Mouse (Mus musculus) forebrain, embryonic 10.5 days (tissue): ENCODE results near the gene Tfap2e. TPM values are rescaled to one million over a fixed set of nuclear protein-coding genes. Genes with fewer than 3 reads are reported as not detected.
A peak's percentile ranks its signal among the peaks of the same experiment; 100 is the strongest.

Experiments
- DNase-seq: peaks from one replicate; pipeline ENCODE4 v3.0.0-alpha.2; 2017; ENCODE audit warnings: low spot score; ENCODE audit errors: extremely low spot score
- H3K27ac ChIP-seq: fragments of 300-500 bp; sonication (generic); 2 replicates; pipeline ENCODE4 v1.5.1; 2016; ENCODE audit warnings: mild to moderate bottlenecking
- H3K27me3 ChIP-seq: fragments of 300-500 bp; sonication (generic); 2 replicates; pipeline ENCODE4 v1.6.1; 2016; ENCODE audit warnings: mild to moderate bottlenecking; ENCODE audit not compliant: poor library complexity, severe bottlenecking
- H3K36me3 ChIP-seq: fragments of 300-500 bp; sonication (generic); replicated peaks from 2 replicates; pipeline ENCODE4 v1.6.1; 2016; ENCODE audit warnings: mild to moderate bottlenecking, moderate library complexity
- H3K4me1 ChIP-seq: fragments of 300-500 bp; sonication (generic); 2 replicates; pipeline ENCODE4 v1.6.1; 2016
- H3K4me3 ChIP-seq: fragments of 300-500 bp; sonication (generic); 2 replicates; pipeline ENCODE4 v1.5.1; 2016; ENCODE audit warnings: mild to moderate bottlenecking, moderate library complexity
- H3K9me3 ChIP-seq: fragments of 300-500 bp; sonication (generic); 2 replicates; pipeline ENCODE4 v1.6.1; 2016; ENCODE audit warnings: mild to moderate bottlenecking, moderate library complexity
- WGBS: fragments of 180-500 bp; shearing (Covaris S2); methylation state at CpG from one replicate; pipeline ENCODE4 v1.1.7; 2016; 5-methylcytosine and 5-hydroxymethylcytosine counted together
- polyA plus RNA-seq: library from polyadenylated mRNA; unstranded; fragments of >200 nt; fragmentation: Nextera tagmentation; extraction: Ambion mirVana; gene quantifications from 2 replicates; pipeline ENCODE4 v1.2.1, GENCODE M21; 2016

Gene Tfap2e
- 0.06 TPM in 1 of 2 replicates, not detected in the other for polyA plus RNA-seq

- Histone ChIP-seq H3K4me1 (peaks cover 49% of the 10 kb centered on the region), H3K27me3 (peaks cover 98% of the 10 kb centered on the region), H3K4me3 (peak within 1 kb of the TSS; percentile 35), H3K27ac (no peak within 1 kb of the TSS), H3K36me3 (no peaks in the 10 kb centered on the region), H3K9me3 (no peaks in the 10 kb centered on the region)
- under 1% methylated on average over 32 of the region's 32 CpGs for WGBS
- peak; percentile 56 for DNase-seq
Observed at GRCm38 (mm10) chr4:126736001-126736414, at the start of gene Tfap2e. TSS of gene Tfap2e (minus strand) at chr4:126736240.

DNA sequence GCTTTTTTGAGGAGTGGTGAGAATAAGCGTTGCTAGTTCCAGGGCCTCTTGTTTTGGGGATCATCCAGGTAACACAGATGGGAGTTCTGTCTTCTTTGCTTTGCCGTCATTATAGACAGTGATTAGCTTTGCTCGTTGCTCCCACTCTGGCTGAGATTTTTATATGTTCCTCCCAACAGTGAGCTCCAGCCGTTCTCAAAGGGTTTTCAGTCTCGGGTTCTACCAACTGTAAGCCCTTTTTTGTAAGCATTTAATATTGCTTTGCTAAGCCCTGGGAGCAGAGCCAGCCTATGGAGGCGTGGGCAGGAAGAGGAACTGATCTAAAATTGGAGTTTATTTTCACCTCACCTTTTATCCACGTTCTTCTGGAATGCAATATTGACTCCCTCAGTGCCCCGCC is 47.0 kb upstream of the Tfap2e start:
- H3K4me3 ChIP-seq = no peak overlapping the region
- H3K36me3 ChIP-seq = 0 out of 2 replicates have a peak, but pooled peaks cover 2% of the 10 kb centered on the region
- no peak overlapping the region for H3K27ac ChIP-seq
- no peaks in the 10 kb centered on the region for H3K27me3 ChIP-seq
- 84% methylated on average over 8 of the region's 8 CpGs for WGBS
- H3K4me1 ChIP-seq = peaks cover 51% of the 10 kb centered on the region
- H3K9me3 ChIP-seq = no peaks in the 10 kb centered on the region
- no peak for DNase-seq

DNA sequence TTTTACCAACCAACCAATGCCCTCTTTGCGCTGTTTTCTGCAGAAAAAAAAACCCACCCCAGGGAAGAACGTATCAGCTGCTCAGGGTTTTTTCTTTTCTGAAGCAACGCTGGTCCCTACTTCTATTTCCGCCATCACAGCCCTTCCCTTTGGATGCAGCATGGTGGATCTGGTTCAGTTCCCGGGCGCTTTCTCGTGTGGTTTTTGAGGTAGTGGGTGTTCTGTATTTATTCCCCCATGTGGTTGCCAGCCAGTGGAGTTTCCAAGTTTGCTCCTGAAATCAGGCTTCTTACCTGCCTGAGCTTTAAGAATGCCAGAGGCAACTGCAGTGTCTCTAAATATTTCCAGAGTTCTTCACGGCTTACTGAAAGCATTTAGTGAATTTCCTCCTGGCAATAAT is 46.5 kb upstream of the Tfap2e start:
- Histone ChIP-seq H3K9me3 (no peaks in the 10 kb centered on the region), H3K4me3 (no peak overlapping the region), H3K27me3 (no peaks in the 10 kb centered on the region), H3K36me3 (0 out of 2 replicates have a peak, but pooled peaks cover 2% of the 10 kb centered on the region), H3K4me1 (peaks cover 51% of the 10 kb centered on the region), H3K27ac (0 out of 2 replicates have a peak overlapping the region, but pooled peaks have one; percentile 48)
- DNase-seq = no peak
- 84% methylated on average over 8 of the region's 8 CpGs for WGBS

GRCm38 (mm10) chr4:126781871-126782270 is 45.8 kb upstream of the Tfap2e start:
- DNase-seq = no peak
- H3K4me1 ChIP-seq = peaks cover 51% of the 10 kb centered on the region
- no peaks in the 10 kb centered on the region for H3K36me3 ChIP-seq
- 36% methylated on average over 3 of the region's 3 CpGs for WGBS
- 0 out of 2 replicates have a peak overlapping the region, but pooled peaks have one; percentile 22 for H3K27ac ChIP-seq
- H3K9me3 ChIP-seq = no peaks in the 10 kb centered on the region
- H3K4me3 ChIP-seq = no peak overlapping the region; the same call in 1 of the 2 replicates
- H3K27me3 ChIP-seq = no peaks in the 10 kb centered on the region

DNA sequence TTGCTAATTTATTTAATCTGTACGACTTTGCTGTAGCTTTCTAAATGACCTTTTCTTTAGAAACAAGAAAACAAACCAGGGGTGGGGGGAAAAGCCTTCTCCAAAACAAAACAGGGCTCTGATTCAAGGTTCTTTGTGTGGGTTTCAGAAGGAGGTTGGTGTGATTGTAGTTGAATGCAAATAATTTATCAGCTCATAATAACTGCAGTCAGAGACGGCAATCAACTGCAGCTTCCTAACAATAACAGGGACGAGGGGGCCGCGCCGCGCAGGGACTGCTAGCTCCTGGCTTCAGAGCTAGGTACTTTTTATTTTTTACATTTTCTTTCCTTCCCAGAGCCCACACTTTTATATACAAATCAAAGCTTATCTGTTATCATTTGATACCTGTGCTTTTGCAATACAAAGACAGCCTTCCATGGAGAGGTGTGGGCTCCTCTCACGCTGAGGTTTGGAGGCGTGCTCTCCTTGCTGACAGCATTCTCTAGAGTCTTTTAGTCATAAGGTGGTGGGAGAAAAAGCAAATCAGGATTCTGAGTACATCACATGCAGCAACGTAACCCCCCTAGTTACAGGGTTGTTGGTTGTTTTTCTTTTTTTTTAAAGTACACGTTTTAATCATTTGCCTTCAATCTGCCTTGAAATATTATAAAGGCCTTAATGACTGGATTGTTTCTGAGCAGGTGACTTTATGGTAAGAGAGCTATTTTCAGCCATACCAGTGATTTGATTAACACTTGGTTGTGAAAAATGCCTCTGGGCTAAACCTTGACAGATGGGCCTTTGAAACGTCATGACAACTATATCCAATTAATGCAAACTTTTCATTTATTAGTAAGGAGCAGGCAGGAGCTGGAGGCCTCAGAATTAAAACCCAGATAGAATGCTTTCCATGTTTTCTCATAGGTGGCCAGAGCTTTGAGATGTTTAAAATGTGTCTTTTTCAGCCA is 44.1 kb upstream of the Tfap2e start:
- DNase-seq = no peak
- H3K4me3 ChIP-seq = no peak overlapping the region
- WGBS = 58% methylated on average over 12 of the region's 12 CpGs

DNA sequence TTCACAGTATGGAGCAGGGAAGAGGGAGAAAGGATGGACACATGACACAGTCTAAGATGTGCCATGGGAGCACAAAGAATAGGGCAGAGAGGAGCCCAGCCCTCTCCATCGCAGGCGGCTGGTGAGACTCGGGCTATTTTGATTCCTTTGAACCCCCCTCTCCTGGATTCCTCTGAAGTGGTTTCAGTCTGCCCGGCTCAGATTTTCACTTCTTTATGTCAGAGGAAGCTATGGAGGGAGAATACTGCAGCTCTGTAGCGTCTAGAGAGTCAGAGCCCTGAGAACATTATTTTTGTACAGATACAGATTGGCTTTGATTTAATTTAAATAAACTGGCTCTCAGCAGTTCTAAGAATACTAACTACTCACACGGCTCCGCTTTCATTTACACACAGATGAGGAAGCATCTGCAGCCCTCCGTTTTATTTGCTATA is 43.1 kb upstream of the Tfap2e start:
- H3K27me3 ChIP-seq = no peaks in the 10 kb centered on the region
- no peaks in the 10 kb centered on the region for H3K36me3 ChIP-seq
- H3K4me3 ChIP-seq = no peak overlapping the region
- WGBS = 54% methylated on average over 8 of the region's 8 CpGs
- H3K4me1 ChIP-seq = peaks cover 51% of the 10 kb centered on the region
- DNase-seq = no peak
- peak overlapping the region; percentile 40; the same call in 1 of the 2 replicates for H3K27ac ChIP-seq
- no peaks in the 10 kb centered on the region for H3K9me3 ChIP-seq

More for the DNA sequence above, 44.1 kb upstream of the Tfap2e start:
- Histone ChIP-seq H3K27ac (peak overlapping the region; percentile 40; the same call in 1 of the 2 replicates), H3K4me1 (peaks cover 51% of the 10 kb centered on the region), H3K9me3 (no peaks in the 10 kb centered on the region), H3K27me3 (no peaks in the 10 kb centered on the region), H3K36me3 (no peaks in the 10 kb centered on the region)

DNA sequence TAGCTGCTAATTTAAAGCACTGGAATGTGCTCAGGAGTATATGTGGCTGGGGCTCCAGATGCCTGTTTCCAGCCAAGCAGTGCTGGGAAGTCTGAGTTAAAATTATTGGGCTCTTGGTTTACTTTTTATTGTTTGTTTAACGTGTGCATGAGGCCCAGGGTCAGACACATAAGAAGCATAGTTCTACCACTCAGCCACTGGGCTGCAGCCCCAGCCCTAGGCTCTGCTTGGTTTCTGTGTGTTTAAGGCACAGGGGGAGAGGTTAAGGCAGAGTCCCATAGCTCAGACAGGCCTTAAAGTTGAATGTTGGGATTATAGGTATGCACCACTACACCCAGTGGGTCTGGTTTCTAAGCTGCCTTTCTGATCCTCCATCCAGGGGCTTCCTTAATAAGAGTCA is 39.1 kb upstream of the Tfap2e start:
- H3K4me3 ChIP-seq = no peak overlapping the region
- WGBS = 85% methylated on average over 1 of the region's 1 CpGs
- H3K27ac ChIP-seq = no peak overlapping the region
- peaks cover 8% of the 10 kb centered on the region for H3K36me3 ChIP-seq
- no peaks in the 10 kb centered on the region for H3K9me3 ChIP-seq
- no peak for DNase-seq
- H3K4me1 ChIP-seq = peaks cover 18% of the 10 kb centered on the region
- H3K27me3 ChIP-seq = no peaks in the 10 kb centered on the region

GRCm38 (mm10) chr4:126773871-126774270 is 37.8 kb upstream of the Tfap2e start:
- no peak for DNase-seq
- H3K9me3 ChIP-seq = no peaks in the 10 kb centered on the region
- H3K36me3 ChIP-seq = peaks cover 17% of the 10 kb centered on the region
- 93% methylated on average over 6 of the region's 6 CpGs for WGBS
- no peaks in the 10 kb centered on the region for H3K27me3 ChIP-seq
- H3K4me1 ChIP-seq = peaks cover 4% of the 10 kb centered on the region
- no peak overlapping the region for H3K27ac ChIP-seq
- no peak overlapping the region for H3K4me3 ChIP-seq

DNA sequence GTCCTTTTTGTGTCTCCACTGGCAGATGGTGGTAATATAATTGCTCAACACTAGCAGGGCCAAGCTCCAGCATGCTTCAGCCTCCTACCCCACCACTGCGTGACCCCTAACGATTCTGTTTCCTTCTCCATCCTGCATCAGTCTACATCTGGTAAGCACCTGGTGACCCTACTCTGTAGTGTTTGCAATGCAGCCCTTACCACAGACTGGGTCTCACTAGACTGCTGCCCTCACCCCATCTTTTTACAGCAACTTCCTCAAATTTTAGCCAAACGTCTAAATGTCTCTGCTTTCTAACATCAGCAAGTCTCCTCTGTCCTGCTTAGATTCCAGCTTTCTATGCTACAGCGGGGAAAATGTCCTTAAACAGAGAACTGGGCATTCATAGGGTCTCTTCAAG is 34.8 kb upstream of the Tfap2e start:
- Histone ChIP-seq H3K36me3 (peaks cover 18% of the 10 kb centered on the region), H3K27ac (no peak overlapping the region), H3K27me3 (no peaks in the 10 kb centered on the region), H3K4me1 (no peaks in the 10 kb centered on the region), H3K4me3 (no peak overlapping the region), H3K9me3 (no peaks in the 10 kb centered on the region)
- 88% methylated on average over 4 of the region's 4 CpGs for WGBS
- no peak for DNase-seq

- Histone ChIP-seq H3K4me3 (no peak overlapping the region), H3K36me3 (peaks cover 18% of the 10 kb centered on the region), H3K9me3 (no peaks in the 10 kb centered on the region), H3K27me3 (no peaks in the 10 kb centered on the region), H3K27ac (no peak overlapping the region), H3K4me1 (no peaks in the 10 kb centered on the region)
- WGBS = 90% methylated on average over 9 of the region's 9 CpGs
- DNase-seq = no peak
Observed at GRCm38 (mm10) chr4:126769800-126770563, 33.9 kb upstream of the Tfap2e start.

DNA sequence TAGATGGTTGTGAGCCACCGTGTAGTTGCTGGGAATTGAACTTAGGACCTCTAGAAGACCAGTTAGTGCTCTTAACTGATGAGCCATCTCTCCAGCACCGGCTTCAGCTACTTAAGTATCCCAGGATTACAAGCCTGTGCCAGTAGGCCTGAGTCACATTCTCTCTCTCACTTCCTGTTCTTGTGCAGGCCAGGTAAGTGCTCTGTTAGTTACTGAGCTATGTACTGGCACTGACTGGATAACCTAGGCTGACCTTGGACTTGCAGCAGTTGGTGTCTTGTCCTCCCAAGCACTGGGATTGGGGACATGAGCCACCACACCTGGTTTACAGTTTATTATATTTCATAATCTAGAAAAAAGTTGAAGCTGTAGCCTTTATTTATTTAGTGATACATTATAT is 27.4 kb upstream of the Tfap2e start:
- Histone ChIP-seq H3K36me3 (peaks cover 30% of the 10 kb centered on the region), H3K4me3 (no peak overlapping the region), H3K27me3 (no peaks in the 10 kb centered on the region), H3K27ac (no peak overlapping the region), H3K4me1 (peaks cover 29% of the 10 kb centered on the region), H3K9me3 (no peaks in the 10 kb centered on the region)
- DNase-seq = no peak
- 87% methylated on average over 2 of the region's 2 CpGs for WGBS

GRCm38 (mm10) chr4:126762586-126763359 is 26.7 kb upstream of the Tfap2e start:
- Histone ChIP-seq H3K9me3 (no peaks in the 10 kb centered on the region), H3K27ac (peak overlapping the region; percentile 49; the same call in 1 of the 2 replicates), H3K27me3 (no peaks in the 10 kb centered on the region), H3K4me3 (no peak overlapping the region), H3K4me1 (peaks cover 29% of the 10 kb centered on the region), H3K36me3 (peaks cover 37% of the 10 kb centered on the region)
- WGBS = 52% methylated on average over 11 of the region's 11 CpGs
- DNase-seq = no peak
